Mouse (Mus musculus) MEL (cell line): ENCODE results near the gene Syt3. TPM values are rescaled to one million over a fixed set of nuclear protein-coding genes. Genes with fewer than 3 reads are reported as not detected.

Experiments used
- DNase-seq: peaks from one replicate; pipeline ENCODE4 v3.0.0; 2011; ENCODE audit warnings: low read depth, low spot score
- H3K27ac ChIP-seq: 2 replicates; pipeline ENCODE4 v1.5.1; 2012; ENCODE audit warnings: low read depth, mild to moderate bottlenecking, control low read depth, low read length, moderate library complexity; ENCODE audit not compliant: control insufficient read depth
- H3K27me3 ChIP-seq, 2 experiments: fragments of 150-350 bp in 1 of 2; sonication (generic) in 1 of 2; 2 replicates each; pipeline ENCODE4 v1.6.1; 2012; ENCODE audit warnings: low read length in 2 of 2, mild to moderate bottlenecking in 2 of 2, improper control_type of control experiment in 1 of 2, moderate library complexity in 1 of 2; ENCODE audit not compliant: insufficient read depth in 2 of 2, control insufficient read depth in 1 of 2
- H3K36me3 ChIP-seq, 2 experiments: 2 replicates each; pipeline ENCODE4 v1.6.1; 2012 to 2014; ENCODE audit warnings: low read length in 2 of 2, improper control_type of control experiment in 1 of 2, inconsistent platforms in 1 of 2, mild to moderate bottlenecking in 1 of 2; ENCODE audit not compliant: insufficient read depth in 2 of 2, control insufficient read depth in 1 of 2
- H3K4me1 ChIP-seq, 2 experiments: fragments of 150-350 bp in 1 of 2; sonication (generic) in 1 of 2; 2 replicates each; pipeline ENCODE4 v1.6.1; 2012; ENCODE audit warnings: low read length in 2 of 2, improper control_type of control experiment in 1 of 2, mild to moderate bottlenecking in 1 of 2; ENCODE audit not compliant: insufficient read depth in 2 of 2, control insufficient read depth in 1 of 2
- H3K4me3 ChIP-seq, 2 experiments: fragments of 150-350 bp in 1 of 2; sonication (generic) in 1 of 2; 2 replicates each; pipeline ENCODE4 v1.5.1; 2012; ENCODE audit warnings: low read depth in 2 of 2, low read length in 2 of 2, mild to moderate bottlenecking in 2 of 2, moderate library complexity in 2 of 2, control low read depth in 1 of 2, improper control_type of control experiment in 1 of 2; ENCODE audit not compliant: control insufficient read depth in 1 of 2, insufficient read depth in 1 of 2
- H3K79me2 ChIP-seq: 2 replicates; pipeline ENCODE4 v1.6.1; 2012; ENCODE audit warnings: mild to moderate bottlenecking, low read length, moderate library complexity; ENCODE audit not compliant: control insufficient read depth, poor library complexity, insufficient read depth
- H3K9ac ChIP-seq: 2 replicates; pipeline ENCODE4 v1.6.1; 2012; ENCODE audit warnings: low read depth, mild to moderate bottlenecking, control low read depth, low read length, moderate library complexity; ENCODE audit not compliant: control insufficient read depth, poor library complexity, severe bottlenecking
- H3K9me3 ChIP-seq: fragments of 150-350 bp; sonication (generic); replicated peaks from 2 replicates; pipeline ENCODE4 v1.6.1; 2012; ENCODE audit warnings: mild to moderate bottlenecking, low read length, improper control_type of control experiment, moderate library complexity; ENCODE audit not compliant: insufficient read depth
- BHLHE40 ChIP-seq: IDR thresholded peaks from 2 replicates; pipeline ENCODE4 v1.6.1; 2012; ENCODE audit warnings: low read depth, mild to moderate bottlenecking, inconsistent platforms, low read length, improper control_type of control experiment, borderline replicate concordance
- CHD2 ChIP-seq: IDR thresholded peaks from 2 replicates; pipeline ENCODE4 v1.6.1; 2011; ENCODE audit warnings: low read length, improper control_type of control experiment
- GABPA ChIP-seq: IDR thresholded peaks from 2 replicates; pipeline ENCODE4 v1.6.1; 2012; ENCODE audit warnings: low read depth, mild to moderate bottlenecking, inconsistent platforms, low read length, improper control_type of control experiment, moderate library complexity
- HCFC1 ChIP-seq: IDR thresholded peaks from 2 replicates; pipeline ENCODE4 v1.6.1; 2012; ENCODE audit warnings: low read depth, mild to moderate bottlenecking, inconsistent platforms, low read length, improper control_type of control experiment, moderate library complexity
- KAT2A ChIP-seq: conservative IDR thresholded peaks from 2 replicates; pipeline ENCODE4 v1.6.1; 2012; ENCODE audit warnings: low read depth, low read length, improper control_type of control experiment, inconsistent platforms
- MAX ChIP-seq: IDR thresholded peaks from 2 replicates; pipeline ENCODE4 v1.6.1; 2011; ENCODE audit warnings: low read length, improper control_type of control experiment
- MEF2A ChIP-seq: IDR thresholded peaks from 2 replicates; pipeline ENCODE4 v1.6.1; 2014; ENCODE audit warnings: low read depth, mild to moderate bottlenecking, inconsistent platforms, low read length, improper control_type of control experiment; ENCODE audit not compliant: poor library complexity, insufficient replicate concordance, severe bottlenecking; ENCODE audit errors: extremely low read depth
- MXI1 ChIP-seq: IDR thresholded peaks from 2 replicates; pipeline ENCODE4 v1.6.1; 2011; ENCODE audit warnings: mild to moderate bottlenecking, low read depth, low read length, improper control_type of control experiment
- MYB ChIP-seq: IDR thresholded peaks from 2 replicates; pipeline ENCODE4 v1.6.1; 2011; ENCODE audit warnings: mild to moderate bottlenecking, low read depth, low read length, improper control_type of control experiment
- MYC ChIP-seq: IDR thresholded peaks from 2 replicates; pipeline ENCODE4 v1.6.1; 2011; ENCODE audit warnings: low read depth, mild to moderate bottlenecking, low read length, improper control_type of control experiment, moderate library complexity
- NELFE ChIP-seq: IDR thresholded peaks from 2 replicates; pipeline ENCODE4 v1.6.1; 2011; ENCODE audit warnings: low read depth, low read length, improper control_type of control experiment
- NRF1 ChIP-seq: IDR thresholded peaks from 2 replicates; pipeline ENCODE4 v1.6.1; 2014; ENCODE audit warnings: low read depth, mild to moderate bottlenecking, inconsistent platforms, low read length, improper control_type of control experiment, moderate library complexity; ENCODE audit not compliant: poor library complexity, insufficient read depth, severe bottlenecking
- POLR2AphosphoS2 ChIP-seq: IDR thresholded peaks from 2 replicates; pipeline ENCODE4 v1.6.1; 2011; ENCODE audit warnings: low read length, improper control_type of control experiment
- POLR2AphosphoS5 ChIP-seq: IDR thresholded peaks from 2 replicates; pipeline ENCODE4 v1.6.1; 2012; ENCODE audit warnings: low read depth, borderline replicate concordance, mild to moderate bottlenecking, inconsistent platforms, low read length, moderate library complexity, mixed read lengths
- RAD21 ChIP-seq: IDR thresholded peaks from 2 replicates; pipeline ENCODE4 v1.6.1; 2011; ENCODE audit warnings: mild to moderate bottlenecking, low read depth, low read length, improper control_type of control experiment
- SIN3A ChIP-seq: IDR thresholded peaks from 2 replicates; pipeline ENCODE4 v1.6.1; 2012; ENCODE audit warnings: low read length, improper control_type of control experiment, inconsistent platforms
- SMC3 ChIP-seq: IDR thresholded peaks from 2 replicates; pipeline ENCODE4 v1.6.1; 2011; ENCODE audit warnings: low read depth, low read length, improper control_type of control experiment
- TAL1 ChIP-seq: IDR thresholded peaks from 2 replicates; pipeline ENCODE4 v1.6.1; 2012; ENCODE audit warnings: mild to moderate bottlenecking, inconsistent platforms, low read length, moderate library complexity, mixed read lengths
- TBP ChIP-seq: IDR thresholded peaks from 2 replicates; pipeline ENCODE4 v1.8.0; 2011; ENCODE audit warnings: low read depth, low read length, improper control_type of control experiment
- TCF12 ChIP-seq: IDR thresholded peaks from 2 replicates; pipeline ENCODE4 v1.6.1; 2014; ENCODE audit warnings: low read depth, mild to moderate bottlenecking, inconsistent platforms, low read length, improper control_type of control experiment, moderate library complexity
- UBTF ChIP-seq: IDR thresholded peaks from 2 replicates; pipeline ENCODE4 v1.6.1; 2012; ENCODE audit warnings: low read depth, mild to moderate bottlenecking, inconsistent platforms, low read length, improper control_type of control experiment, moderate library complexity, borderline replicate concordance; ENCODE audit not compliant: insufficient read depth
- USF2 ChIP-seq, 2 experiments: IDR thresholded peaks; 2 replicates each; pipeline ENCODE4 v1.6.1; 2011 to 2012; ENCODE audit warnings: improper control_type of control experiment in 2 of 2, low read length in 2 of 2, borderline replicate concordance in 1 of 2, inconsistent platforms in 1 of 2, low read depth in 1 of 2, mild to moderate bottlenecking in 1 of 2; ENCODE audit not compliant: insufficient read depth in 1 of 2
- ZKSCAN1 ChIP-seq: IDR thresholded peaks from 2 replicates; pipeline ENCODE4 v1.6.1; 2012; ENCODE audit warnings: low read depth, mild to moderate bottlenecking, inconsistent platforms, low read length, improper control_type of control experiment, moderate library complexity
- polyA plus RNA-seq, 2 experiments: library from polyadenylated mRNA; stranded (reverse) in 1 of 2; unstranded in 1 of 2; fragments of >175 nt in 1 of 2; fragments of >200 nt in 1 of 2; gene quantifications; 2 replicates each; pipeline versions ENCODE4 v1.2.1 to v1.2.4; 2012; ENCODE audit warnings: low replicate concordance in 2 of 2, low read depth in 1 of 2; ENCODE audit not compliant: insufficient read length in 2 of 2, insufficient read depth in 1 of 2, missing spikeins in 1 of 2
- total RNA-seq: library from RNA; depleted of rRNA; stranded (reverse); fragments of 300-350 nt; gene quantifications from 2 replicates; pipeline ENCODE4 v1.2.3, GENCODE M21; 2012

The Syt3 gene
- total and polyA plus RNA-seq, 3 experiments: 0.08 to 0.56 TPM; not detected in 1

- H3K79me2 ChIP-seq: no peaks in the 10 kb centered on the region
- no peak overlapping the region for H3K4me3 ChIP-seq
- H3K27ac ChIP-seq: no peak overlapping the region
- no peak for DNase-seq
- TF ChIP-seq KAT2A (no peak), MAX (no peak), ZKSCAN1 (no peak), SMC3 (no peak), CHD2 (no peak), TCF12 (no peak), BHLHE40 (no peak), NRF1 (no peak), POLR2AphosphoS2 (no peak), USF2 (IDR thresholded peaks at IDR 0.05; ENCODE audit: borderline replicate concordance in 1 of 2, insufficient read depth in 1 of 2, low read depth in 1 of 2, low read length in 2 of 2) (no peak), TAL1 (no peak), TBP (no peak), RAD21 (no peak), NELFE (no peak), MYC (no peak), HCFC1 (no peak)
- H3K4me1 ChIP-seq: peaks cover 0 to 13% of the 10 kb centered on the region in 2 experiments; a peak in 2 of 4 replicates
- H3K27me3 ChIP-seq: no peaks in the 10 kb centered on the region
- 0 out of 4 replicates have a peak, but pooled peaks cover 0 to 2% of the 10 kb centered on the region in 2 experiments for H3K36me3 ChIP-seq
- H3K9me3 ChIP-seq: no peaks in the 10 kb centered on the region
- no peak overlapping the region for H3K9ac ChIP-seq
Observed at GRCm38 (mm10) chr7:44351881-44352749, 31.8 kb upstream of the Syt3 start.

GRCm38 (mm10) chr7:44352750-44353600 lies 30.9 kb upstream of the Syt3 start:
- Histone ChIP-seq H3K27ac (no peak overlapping the region), H3K79me2 (no peaks in the 10 kb centered on the region), H3K9me3 (no peaks in the 10 kb centered on the region), H3K4me1 (peaks cover 0 to 9% of the 10 kb centered on the region in 2 experiments; a peak in 2 of 4 replicates), H3K9ac (no peak overlapping the region), H3K4me3 (no peak overlapping the region), H3K27me3 (no peaks in the 10 kb centered on the region), H3K36me3 (0 out of 4 replicates have a peak, but pooled peaks cover 0 to 2% of the 10 kb centered on the region in 2 experiments)
- DNase-seq: no peak
- TF ChIP-seq TBP: no peak
- no peak for TF ChIP-seq MXI1
- no peak for TF ChIP-seq SIN3A
- no peak for TF ChIP-seq GABPA
- no peak for TF ChIP-seq KAT2A
- no peak for TF ChIP-seq NELFE
- TF ChIP-seq UBTF: no peak
- no peak for TF ChIP-seq MEF2A
- no peak for TF ChIP-seq POLR2AphosphoS5
- no peak for TF ChIP-seq MYB
- no peak for TF ChIP-seq BHLHE40
- TF ChIP-seq POLR2AphosphoS2: no peak
- TF ChIP-seq HCFC1: no peak
- TF ChIP-seq TCF12: no peak
